Mouse (Mus musculus) frontal cortex, adult (tissue): Measurements from ENCODE around the gene Olfr859.
"Not testable (repeated sequence)": the region's sequence is repeated elsewhere in the genome, so short reads cannot be mapped to it uniquely, and the experiment has no call there.

ENCODE experiments used
- ATAC-seq: cut with Nextera tagmentation; 2 replicates; pipeline ENCODE4 v1.9.2; 2017; ENCODE audit warnings: mild to moderate bottlenecking, moderate library complexity, mixed read lengths; ENCODE audit not compliant: low TSS enrichment

Olfr859 gene

DNA sequence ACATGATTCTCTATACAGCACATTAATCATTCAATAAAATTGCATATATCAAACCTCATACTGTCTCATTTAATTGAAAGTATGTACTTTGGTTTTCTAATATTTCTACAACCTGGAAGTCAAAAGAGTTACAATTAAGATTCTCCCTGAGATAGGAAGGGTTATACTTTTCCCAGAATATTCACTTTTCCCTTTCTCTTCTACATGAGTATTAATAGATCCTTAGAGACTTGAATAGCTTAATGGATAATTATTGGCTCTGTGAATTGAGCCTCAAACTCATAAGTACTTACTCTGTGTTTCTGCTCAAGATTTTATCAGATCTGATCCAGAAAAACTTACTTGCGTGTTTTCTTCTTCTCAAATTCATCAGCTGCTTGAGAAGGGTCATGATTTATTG lies at the start of gene Olfr859:
Olfr859 (plus strand) TSS at position 301 of the 400 bp plus-strand sequence.
- not testable (repeated sequence) for ATAC-seq

DNA sequence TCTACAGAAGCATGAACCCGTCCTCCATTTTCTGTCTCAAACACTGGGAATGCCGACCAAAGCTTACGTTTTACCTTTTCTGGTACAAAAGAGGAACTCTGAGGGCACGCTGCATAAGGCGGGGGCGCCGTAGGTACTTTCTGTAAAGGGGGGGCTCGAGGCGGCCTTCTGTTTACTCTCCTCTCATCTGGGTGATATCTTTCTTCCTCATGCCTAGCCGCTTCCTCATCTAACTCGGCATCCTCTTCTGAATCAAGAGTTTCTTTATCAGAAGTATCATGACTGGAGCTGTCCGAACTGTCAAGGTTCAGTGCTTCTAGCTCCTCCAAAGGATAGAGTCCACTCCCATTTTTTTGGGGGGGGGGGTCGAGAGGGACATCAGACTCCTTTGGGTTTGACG lies 35.6 kb upstream of the Olfr859 start:
- no peak for ATAC-seq

GRCm38 (mm10) chr9:19769701-19770100 lies 35.0 kb upstream of the Olfr859 start:
- ATAC-seq, result no peak

GRCm38 (mm10) chr9:19779983-19780382 lies 24.7 kb upstream of the Olfr859 start, which contains the start of gene Olfr58:
Gene Olfr58 (plus strand): TSS chr9:19780283.
- no peak for ATAC-seq

DNA sequence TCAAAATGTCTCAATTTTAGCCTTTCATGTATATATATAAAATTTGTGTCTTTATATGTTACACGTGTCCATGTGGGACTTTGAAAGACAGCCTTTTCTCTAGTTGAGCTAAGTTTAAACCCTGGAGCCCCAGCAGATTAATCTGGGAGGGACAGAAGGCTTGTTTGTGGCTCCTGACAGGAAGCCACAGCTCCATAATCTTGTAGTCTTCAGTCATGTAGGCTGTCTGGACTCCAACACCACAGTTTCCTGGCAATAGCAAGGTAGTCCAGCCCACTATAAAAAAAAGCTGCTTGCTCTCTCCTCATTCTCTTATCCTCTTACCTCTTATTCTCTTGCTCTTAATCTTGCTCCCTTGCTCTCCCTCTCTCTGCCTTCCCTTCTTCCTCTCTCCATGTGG lies 1.7 kb upstream of the Olfr859 start:
- no peak for ATAC-seq

- no peak for ATAC-seq
Observed at GRCm38 (mm10) chr9:19849647-19850046, 44.9 kb downstream of the Olfr859 start, which contains the start of gene Olfr860. Gene Olfr860 (minus strand): TSS chr9:19849747.
